Mouse (Mus musculus) retina, adult 2 months (tissue): ENCODE results near the gene Utp3.

Source experiments
- DNase-seq: peaks from one replicate; pipeline ENCODE4 v3.0.0-alpha.2; 2012; ENCODE audit warnings: low read depth, low spot score

The Utp3 gene

GRCm38 (mm10) chr5:88569541-88569940 lies 15.3 kb downstream of the Utp3 start:
- DNase-seq: no peak

- DNase-seq: no peak
These were observed 20.6 kb downstream of the Utp3 start for GRCm38 (mm10) chr5:88574829-88575228.

DNA sequence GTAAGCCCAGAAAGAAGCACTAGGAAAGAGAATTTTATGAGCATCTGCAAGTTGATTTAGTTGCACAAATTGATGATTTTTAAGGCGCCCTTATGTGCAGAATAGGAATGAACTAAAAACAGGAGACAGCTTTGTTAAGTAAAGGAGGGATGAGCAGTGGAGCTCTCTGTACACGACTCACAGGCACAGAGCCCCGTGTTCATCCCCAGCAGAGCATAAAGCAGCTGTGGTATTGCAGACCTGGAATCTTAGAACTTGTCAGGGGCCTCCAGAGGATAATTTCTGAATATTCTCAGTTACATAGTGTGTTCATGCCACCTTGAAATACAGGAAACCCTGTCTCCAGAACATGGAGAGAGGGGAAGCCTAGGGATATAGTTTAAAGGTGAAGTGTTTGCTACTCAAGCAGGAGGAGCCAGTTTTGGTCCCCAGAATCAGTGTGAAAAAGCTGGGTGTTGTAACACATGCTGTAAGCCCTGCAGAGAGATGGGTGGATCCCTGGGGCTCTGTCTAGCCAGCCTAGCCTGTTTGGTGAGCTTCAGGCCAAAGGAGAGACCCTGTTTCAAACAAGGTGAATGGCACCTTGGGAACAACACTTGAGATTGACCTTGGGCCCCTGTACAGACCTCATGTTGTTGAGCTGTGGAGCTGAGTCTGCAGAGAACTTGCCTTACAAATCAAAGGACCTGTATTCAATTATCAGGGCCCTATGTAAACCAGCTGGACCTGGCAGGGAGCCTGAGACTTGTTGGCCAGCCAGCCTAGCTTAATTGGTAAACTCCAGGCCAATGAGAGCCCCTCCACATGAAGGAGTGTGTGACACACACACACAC lies 21.5 kb downstream of the Utp3 start:
- DNase-seq: no peak

DNA sequence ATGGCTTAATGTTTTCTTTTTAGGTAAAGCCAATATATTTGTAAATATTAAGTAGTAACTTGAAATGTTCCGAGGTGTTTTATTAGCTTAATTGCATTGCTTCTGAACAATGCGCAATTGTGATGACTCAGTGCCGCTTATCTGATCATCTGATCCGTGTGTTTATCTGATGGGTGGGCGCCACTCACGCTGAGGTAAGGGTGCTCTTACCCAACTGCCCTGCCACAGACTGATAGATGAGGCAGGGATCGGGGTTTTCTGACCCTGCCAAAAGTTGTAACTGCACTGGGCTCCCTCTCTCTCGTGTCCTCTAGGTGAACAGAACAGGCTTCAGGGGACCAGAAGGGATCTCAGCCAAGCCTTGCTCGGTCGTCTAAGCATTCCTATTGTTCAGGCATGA lies 26.4 kb downstream of the Utp3 start:
- no peak for DNase-seq

GRCm38 (mm10) chr5:88581343-88581742 lies 27.1 kb downstream of the Utp3 start:
- no peak for DNase-seq

DNA sequence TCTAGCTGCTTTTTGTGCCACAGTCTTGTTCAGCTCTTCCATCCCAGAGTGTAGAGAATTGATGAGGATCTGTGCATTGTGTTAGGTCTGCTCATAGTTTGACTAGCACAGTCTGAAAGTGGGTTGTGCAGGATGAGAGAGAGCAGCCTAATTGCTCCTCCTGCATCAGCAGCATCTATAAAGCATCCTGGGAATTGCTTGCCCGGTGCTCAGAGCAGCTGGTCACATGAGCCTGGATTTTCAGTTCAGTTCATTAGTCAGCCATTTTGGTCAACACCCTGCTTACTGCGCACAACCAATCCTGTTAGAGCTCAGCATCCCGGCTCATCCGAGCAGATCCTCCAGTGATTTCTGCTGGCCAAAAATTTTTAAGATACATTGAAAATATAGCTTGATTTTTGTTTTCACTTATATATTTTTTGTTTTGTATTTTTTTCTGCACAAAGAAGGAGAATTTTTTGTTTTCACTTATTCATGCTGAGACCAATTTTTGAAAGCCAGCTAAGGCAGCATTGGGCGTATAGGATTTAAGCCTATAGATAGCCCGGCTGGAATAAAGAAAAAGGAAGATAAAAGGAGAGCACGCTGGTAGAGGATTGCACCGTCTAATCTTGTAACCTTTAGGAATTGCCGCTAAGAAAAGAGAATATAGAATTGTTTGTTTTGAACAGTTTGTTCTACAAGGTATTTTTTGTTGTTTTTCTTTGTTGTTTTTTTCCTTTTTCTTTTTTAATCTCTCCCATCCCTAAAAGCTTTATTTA lies 29.2 kb downstream of the Utp3 start:
- peak; percentile 84 for DNase-seq

DNA sequence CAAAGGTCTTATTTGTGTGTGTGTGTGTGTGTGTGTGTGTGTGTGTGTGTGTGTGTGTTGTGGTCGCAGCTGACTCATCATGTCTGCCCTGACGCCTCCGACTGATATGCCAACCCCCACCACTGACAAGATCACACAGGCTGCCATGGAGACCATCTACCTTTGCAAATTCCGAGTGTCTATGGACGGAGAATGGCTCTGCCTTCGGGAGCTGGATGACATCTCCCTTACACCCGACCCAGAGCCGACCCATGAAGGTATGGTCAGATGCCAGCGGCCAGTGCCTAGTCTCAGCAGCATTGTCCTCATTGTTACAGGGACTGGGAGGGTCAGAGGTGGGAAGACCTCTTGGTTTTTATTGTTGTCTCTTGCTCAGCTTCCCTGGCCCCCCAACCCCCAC lies 29.8 kb downstream of the Utp3 start:
- DNase-seq: no peak

GRCm38 (mm10) chr5:88586407-88587174 lies 32.3 kb downstream of the Utp3 start:
- no peak for DNase-seq

DNA sequence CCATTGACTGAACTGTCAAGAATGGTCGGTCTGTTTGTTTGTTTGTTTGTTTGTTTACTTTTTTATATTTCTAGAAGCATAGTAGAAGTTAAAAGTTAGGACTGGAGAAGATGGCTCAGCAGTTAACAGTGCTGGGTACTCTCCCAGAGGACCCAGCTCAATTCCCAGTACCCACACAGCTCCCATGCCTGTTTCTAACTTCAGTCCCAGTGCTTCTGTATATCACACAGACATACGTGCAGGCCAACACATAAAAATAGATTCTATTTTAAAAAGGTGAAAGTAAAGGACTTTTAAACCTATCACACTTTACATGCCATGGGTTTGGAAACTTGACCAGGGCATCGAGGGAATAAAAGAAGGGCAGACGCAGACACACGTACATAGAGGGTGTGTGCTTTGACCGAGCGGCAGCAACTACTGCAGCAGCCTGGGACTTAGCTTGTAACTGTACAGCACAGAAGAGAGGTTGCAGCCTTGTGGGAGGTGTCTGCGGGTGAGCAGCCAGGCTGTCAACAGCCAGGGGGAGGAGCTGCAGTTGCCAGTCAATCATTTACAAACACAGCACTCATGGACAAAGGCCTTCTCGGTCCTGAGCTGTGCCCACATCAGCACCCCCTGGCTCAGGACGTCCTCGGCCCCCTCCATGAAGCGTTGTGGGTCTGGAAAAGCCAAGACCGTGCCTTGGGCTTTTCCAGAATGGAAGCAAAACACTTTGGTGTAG lies 33.1 kb downstream of the Utp3 start:
- DNase-seq: no peak

- no peak for DNase-seq
These were observed 34.2 kb downstream of the Utp3 start for GRCm38 (mm10) chr5:88588481-88588880.

DNA sequence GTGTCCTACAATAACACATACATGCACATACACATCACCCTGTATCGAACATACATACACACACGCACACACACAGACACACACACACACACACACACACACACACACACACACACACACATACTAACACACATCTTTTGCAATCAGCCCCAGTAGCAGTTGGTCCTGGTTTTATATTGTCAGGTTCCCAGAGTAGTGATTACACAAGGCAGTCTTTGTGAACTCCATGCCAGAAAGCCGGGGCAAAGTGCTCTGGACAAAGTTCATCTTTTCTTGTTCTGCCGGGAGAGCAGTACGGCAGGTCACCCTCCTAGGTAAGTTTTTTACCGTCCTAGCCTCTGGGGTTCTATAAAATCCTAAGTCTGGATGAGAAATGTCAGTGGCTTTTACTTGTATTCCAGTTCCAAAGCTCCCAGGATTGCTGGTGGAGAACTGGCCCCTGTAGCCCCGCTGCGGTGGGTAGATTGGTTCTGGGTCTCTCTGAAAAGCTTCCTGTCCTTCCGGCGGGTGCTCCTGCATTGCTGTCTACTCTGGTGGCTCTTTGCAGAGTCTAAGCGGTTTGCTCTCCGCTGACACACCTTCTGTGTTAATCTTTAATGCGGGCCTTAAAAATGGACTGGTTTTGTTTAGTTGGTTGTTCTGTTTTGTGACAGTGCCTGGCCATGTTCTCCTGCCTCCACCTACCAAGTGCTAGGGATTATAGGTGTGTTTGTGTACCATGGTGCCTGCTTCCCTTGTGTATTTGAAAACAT lies 39.3 kb downstream of the Utp3 start:
- no peak for DNase-seq

DNA sequence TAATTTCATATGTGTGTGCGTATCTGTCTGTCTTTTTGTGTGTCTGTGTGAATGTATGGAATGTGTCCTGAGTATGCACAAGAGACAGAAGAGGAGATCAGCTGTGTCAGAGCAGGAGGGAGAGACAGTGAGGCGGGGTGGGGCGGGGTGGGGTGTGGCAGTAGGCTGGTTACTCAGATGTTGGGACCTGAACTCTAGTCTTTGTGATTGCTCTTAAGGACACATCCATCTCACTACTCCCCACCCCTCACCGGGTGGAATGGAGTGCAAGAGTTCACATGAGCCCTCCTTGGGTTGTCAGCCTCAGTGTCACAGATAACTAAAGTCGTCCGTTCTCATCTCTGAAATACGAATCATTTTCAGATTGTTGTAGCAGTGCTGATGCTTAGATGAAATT lies 39.9 kb downstream of the Utp3 start:
- DNase-seq: no peak

- no peak for DNase-seq
These were observed 41.5 kb downstream of the Utp3 start for GRCm38 (mm10) chr5:88595537-88596455.

- no peak for DNase-seq
These were observed 44.7 kb downstream of the Utp3 start for GRCm38 (mm10) chr5:88598961-88599360.

GRCm38 (mm10) chr5:88602030-88602429 lies 47.8 kb downstream of the Utp3 start:
- DNase-seq: no peak

GRCm38 (mm10) chr5:88602713-88603112 lies 48.5 kb downstream of the Utp3 start:
- no peak for DNase-seq

DNA sequence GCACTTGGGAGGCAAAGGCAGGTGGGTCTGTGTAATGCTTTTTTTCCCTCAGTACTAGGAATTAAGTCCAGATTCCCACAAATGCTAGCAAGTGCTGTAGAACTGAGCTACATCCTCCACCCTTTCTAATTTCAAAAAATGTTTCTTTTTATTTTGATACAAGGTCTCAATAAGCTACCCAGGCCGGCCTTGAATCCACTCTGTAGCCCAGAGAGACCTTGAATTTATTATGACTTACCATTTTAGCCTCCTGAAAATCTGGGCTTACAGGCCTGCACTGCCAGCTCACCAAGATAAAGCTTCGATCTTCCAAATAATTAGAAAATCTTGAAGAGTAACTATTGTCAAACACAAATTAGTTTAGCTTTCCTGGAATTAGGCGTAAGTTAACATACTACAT lies 49.8 kb downstream of the Utp3 start:
- DNase-seq: no peak

DNA sequence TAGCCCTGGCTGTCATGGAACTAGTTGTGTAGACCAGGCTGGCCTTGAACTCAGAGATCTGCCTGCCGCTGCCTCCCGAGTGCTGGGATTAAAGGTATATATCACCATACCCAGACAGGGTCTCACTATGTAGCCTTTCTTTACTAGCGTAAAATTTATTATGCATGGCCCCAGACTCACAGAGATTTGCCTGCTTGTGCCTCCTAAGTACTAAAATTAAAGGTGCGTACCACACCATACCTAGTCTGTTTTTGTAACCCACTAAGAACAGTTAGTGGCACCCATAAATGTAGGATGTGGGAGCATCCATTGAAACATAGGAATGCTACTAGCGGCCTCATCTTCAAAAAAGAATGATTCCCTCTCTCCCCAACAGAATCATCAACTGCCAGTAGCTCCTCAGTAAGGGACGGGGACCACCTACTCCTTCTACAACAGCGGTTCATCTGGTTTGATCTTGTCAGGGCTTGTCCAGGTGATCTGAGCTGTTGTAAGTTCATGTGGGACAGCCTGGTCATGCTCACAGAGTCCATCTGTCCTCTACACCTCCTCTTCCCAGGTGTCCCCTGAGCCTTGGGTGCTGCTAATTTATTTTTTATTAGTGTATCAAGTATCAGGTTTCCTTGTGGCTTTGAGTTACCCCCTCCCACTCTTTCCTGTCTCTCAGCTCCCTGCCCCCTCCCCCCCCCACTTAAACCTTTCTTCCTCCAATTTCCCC lies 50.5 kb downstream of the Utp3 start:
- no peak for DNase-seq
